Mouse (Mus musculus) C2C12 (cell line): ENCODE data around the gene Ripor2. TPM values are rescaled to one million over a fixed set of nuclear protein-coding genes. Genes with fewer than 3 reads are reported as not detected.

ENCODE experiments used
- H3K27me3 ChIP-seq: one replicate; pipeline ENCODE4 v1.6.1; 2011; ENCODE audit not compliant: control insufficient read depth, insufficient read depth, insufficient read length
- H3K36me3 ChIP-seq: one replicate; pipeline ENCODE4 v1.6.1; 2011; ENCODE audit not compliant: control insufficient read depth, insufficient read depth
- H3K4me3 ChIP-seq: one replicate; pipeline ENCODE4 v1.5.1; 2011; ENCODE audit warnings: mild to moderate bottlenecking, control low read depth; ENCODE audit not compliant: poor library complexity, insufficient read depth, severe bottlenecking
- H3K79me2 ChIP-seq: one replicate; pipeline ENCODE4 v1.6.1; 2011; ENCODE audit not compliant: control insufficient read depth, insufficient read depth
- H3K79me3 ChIP-seq: one replicate; pipeline ENCODE4 v1.6.1; 2011; ENCODE audit warnings: low read depth, control low read depth
- H3ac ChIP-seq: one replicate; pipeline ENCODE3; 2011; ENCODE audit warnings: low read depth; ENCODE audit not compliant: control insufficient read depth, insufficient read length
- CEBPB ChIP-seq: IDR thresholded peaks from one replicate; pipeline ENCODE4 v1.6.1; 2011; ENCODE audit warnings: low read depth, mild to moderate bottlenecking, control low read depth, moderate library complexity
- CTCF ChIP-seq: IDR thresholded peaks from one replicate; pipeline ENCODE4 v1.5.1; 2011; ENCODE audit not compliant: control insufficient read depth, insufficient read depth, insufficient read length
- FOSL1 ChIP-seq: IDR thresholded peaks from one replicate; pipeline ENCODE4 v1.8.0; 2011; ENCODE audit warnings: mild to moderate bottlenecking, low read length; ENCODE audit not compliant: poor library complexity, insufficient read depth, severe bottlenecking
- MAX ChIP-seq: IDR thresholded peaks from one replicate; pipeline ENCODE4 v1.6.1; 2011; ENCODE audit warnings: mild to moderate bottlenecking, control low read depth
- MYOD1 ChIP-seq: IDR thresholded peaks from one replicate; pipeline ENCODE4 v1.6.1; 2011; ENCODE audit warnings: low read depth; ENCODE audit not compliant: control insufficient read depth, insufficient read length
- MYOG ChIP-seq: IDR thresholded peaks from one replicate; pipeline ENCODE4 v1.6.1; 2011; ENCODE audit not compliant: control insufficient read depth, insufficient read length; ENCODE audit errors: extremely low read depth
- USF1 ChIP-seq: IDR thresholded peaks from one replicate; pipeline ENCODE4 v1.6.1; 2011; ENCODE audit warnings: low read depth, mild to moderate bottlenecking, control low read depth, moderate library complexity
- polyA plus RNA-seq: library from polyadenylated mRNA; unstranded; fragments of >200 nt; fragmentation: generic; extraction: Trizol; gene quantifications from one replicate; pipeline ENCODE4 v1.2.1, GENCODE M21; 2012; ENCODE audit warnings: missing spikeins

Gene Ripor2
- polyA plus RNA-seq, 1 experiment, result 0.23 TPM

GRCm38 (mm10) chr13:24587192-24587895 is 5.4 kb downstream of the Ripor2 start:
- H3K36me3 ChIP-seq, result no peaks in the 10 kb centered on the region
- H3K79me3 ChIP-seq, result no peaks in the 10 kb centered on the region
- H3K4me3 ChIP-seq, result no peak overlapping the region
- H3ac ChIP-seq, result no peak overlapping the region
- TF ChIP-seq FOSL1 (no peak), CEBPB (no peak), MYOG (no peak), USF1 (no peak), CTCF (no peak), MAX (no peak)
- no peaks in the 10 kb centered on the region for H3K79me2 ChIP-seq
- H3K27me3 ChIP-seq, result no peaks in the 10 kb centered on the region

- Histone ChIP-seq H3K79me2 (no peaks in the 10 kb centered on the region), H3K79me3 (no peaks in the 10 kb centered on the region), H3ac (no peak overlapping the region), H3K36me3 (no peaks in the 10 kb centered on the region), H3K27me3 (no peaks in the 10 kb centered on the region), H3K4me3 (no peak overlapping the region)
- TF ChIP-seq CTCF, result no peak
- no peak for TF ChIP-seq FOSL1
- no peak for TF ChIP-seq MAX
- no peak for TF ChIP-seq MYOD1
- TF ChIP-seq CEBPB, result no peak
- TF ChIP-seq USF1, result no peak
Observed at GRCm38 (mm10) chr13:24588603-24589002, 6.6 kb downstream of the Ripor2 start.

- Histone ChIP-seq H3K4me3 (no peak overlapping the region), H3K27me3 (no peaks in the 10 kb centered on the region), H3ac (no peak overlapping the region), H3K36me3 (no peaks in the 10 kb centered on the region), H3K79me3 (no peaks in the 10 kb centered on the region), H3K79me2 (no peaks in the 10 kb centered on the region)
- TF ChIP-seq MAX (no peak), CEBPB (no peak), USF1 (no peak), CTCF (no peak), MYOG (no peak), FOSL1 (no peak), MYOD1 (no peak)
Observed at GRCm38 (mm10) chr13:24591737-24592136, 9.7 kb downstream of the Ripor2 start.

GRCm38 (mm10) chr13:24594303-24594702 is 12.3 kb downstream of the Ripor2 start:
- no peaks in the 10 kb centered on the region for H3K27me3 ChIP-seq
- TF ChIP-seq USF1 (no peak), MYOD1 (no peak), CEBPB (no peak), MAX (no peak), CTCF (no peak), FOSL1 (no peak), MYOG (no peak)
- H3ac ChIP-seq, result no peak overlapping the region
- no peaks in the 10 kb centered on the region for H3K36me3 ChIP-seq
- H3K79me2 ChIP-seq, result no peaks in the 10 kb centered on the region
- H3K79me3 ChIP-seq, result no peaks in the 10 kb centered on the region
- no peak overlapping the region for H3K4me3 ChIP-seq

- Histone ChIP-seq H3ac (no peak overlapping the region), H3K27me3 (no peaks in the 10 kb centered on the region), H3K4me3 (no peak overlapping the region), H3K79me3 (no peaks in the 10 kb centered on the region), H3K36me3 (no peaks in the 10 kb centered on the region), H3K79me2 (no peaks in the 10 kb centered on the region)
- TF ChIP-seq CEBPB (no peak), FOSL1 (no peak), MYOG (no peak), USF1 (no peak), MAX (no peak), MYOD1 (no peak), CTCF (no peak)
Observed at GRCm38 (mm10) chr13:24599631-24600041, 17.6 kb downstream of the Ripor2 start.

GRCm38 (mm10) chr13:24602978-24603377 is 21.0 kb downstream of the Ripor2 start:
- Histone ChIP-seq H3K79me3 (no peaks in the 10 kb centered on the region), H3K36me3 (no peaks in the 10 kb centered on the region), H3K4me3 (no peak overlapping the region), H3ac (no peak overlapping the region), H3K79me2 (no peaks in the 10 kb centered on the region), H3K27me3 (no peaks in the 10 kb centered on the region)
- TF ChIP-seq MAX, result no peak
- no peak for TF ChIP-seq USF1
- no peak for TF ChIP-seq MYOD1
- TF ChIP-seq MYOG, result no peak
- no peak for TF ChIP-seq FOSL1
- TF ChIP-seq CTCF, result no peak
